Mouse (Mus musculus): ENCODE data around the gene Spats2. TPM values are rescaled to one million over a fixed set of nuclear protein-coding genes. Genes with fewer than 3 reads are reported as not detected.

Spats2 gene
- polyA plus RNA-seq, 1 experiment from 2014 or later: 59.5 TPM

DNA sequence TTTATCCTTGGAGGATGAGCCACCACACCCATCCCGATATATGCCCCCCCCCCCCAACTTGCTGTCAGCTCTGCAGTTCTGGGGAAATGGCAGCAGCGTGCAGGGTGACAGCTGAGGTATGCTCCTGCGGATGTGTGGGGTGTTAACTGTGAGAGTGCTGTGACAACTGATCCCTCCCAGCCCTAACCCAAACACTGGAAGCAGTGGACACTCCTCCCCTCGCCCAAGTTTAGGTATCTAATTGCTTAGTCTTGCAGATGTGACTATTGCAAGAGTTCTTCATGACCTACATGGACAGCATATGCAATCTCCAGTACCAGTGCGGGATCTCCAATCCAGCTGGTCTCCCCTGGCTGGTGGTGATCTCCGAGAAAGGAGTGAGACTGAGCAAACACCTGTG is 30.4 kb upstream of the Spats2 start:
- WGBS: 2% methylated on average over 6 of the region's 6 CpGs
- H3K4me3 ChIP-seq (ENCODE audit: low read depth, low read length): peak overlapping the region; percentile 13; the same call in 1 of the 2 replicates
- peaks cover 30% of the 10 kb centered on the region for H3K4me1 ChIP-seq (replicated peaks; ENCODE audit: control insufficient read depth, insufficient read depth, low read length)
- H3K4me2 ChIP-seq (replicated peaks; ENCODE audit: low read depth, low read length): peak overlapping the region; percentile 32; the same call in 1 of the 2 replicates
- H3K27ac ChIP-seq (ENCODE audit: low read depth, low read length): peak overlapping the region; percentile 69
- peaks cover 46% of the 10 kb centered on the region for H3K27me3 ChIP-seq (ENCODE audit: control insufficient read depth, insufficient read depth, low read length)
- no peaks in the 10 kb centered on the region for H3K36me3 ChIP-seq (ENCODE audit: control insufficient read depth, insufficient read depth, low read length)
- DNase-seq (ENCODE audit: low spot score) (peak; percentile 37), ATAC-seq (ENCODE audit: low FRiP score) (no peak)
- no peak overlapping the region for H3K9ac ChIP-seq (ENCODE audit: low read depth, low read length)
- no peaks in the 10 kb centered on the region for H3K9me3 ChIP-seq (ENCODE audit: control insufficient read depth, low read length)

DNA sequence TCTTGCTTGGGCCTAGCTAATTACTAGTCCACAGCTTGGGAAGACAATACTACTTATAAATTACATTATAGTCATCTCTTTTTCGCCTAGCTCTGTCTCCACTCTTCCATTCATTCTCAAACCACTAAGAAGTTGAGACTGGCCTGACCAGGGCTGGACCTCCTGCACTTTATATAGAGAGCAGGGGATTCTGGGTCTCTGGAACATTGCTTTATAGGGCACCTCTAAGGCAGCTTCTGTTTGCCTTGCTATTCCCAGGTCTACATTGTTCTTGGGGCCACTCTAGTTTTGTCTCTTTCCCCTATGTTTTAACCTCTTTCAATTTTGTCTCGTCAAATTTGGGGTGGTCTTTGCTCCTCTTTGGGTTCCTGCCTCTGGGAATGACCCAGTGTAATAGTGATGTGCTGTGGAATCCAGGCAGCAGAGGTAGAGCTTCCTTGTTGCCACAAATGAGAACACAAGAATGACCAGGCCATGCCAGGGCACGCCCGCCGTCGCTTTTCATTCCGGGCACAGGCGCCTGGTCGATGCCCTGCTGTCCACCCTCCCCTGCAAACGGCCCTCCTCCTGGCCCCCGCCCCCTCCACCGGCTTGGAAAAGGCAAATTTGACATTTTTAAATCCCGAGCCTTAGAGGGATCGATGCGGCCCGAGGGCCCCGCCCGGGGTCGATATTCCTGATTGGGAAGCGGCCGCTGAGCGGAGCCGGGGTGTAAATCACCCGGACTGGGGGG is 29.5 kb upstream of the Spats2 start:
- Histone ChIP-seq H3K4me2 (replicated peaks; ENCODE audit: low read depth, low read length) (peak overlapping the region; percentile 53), H3K27ac (ENCODE audit: low read depth, low read length) (peak overlapping the region; percentile 80), H3K4me3 (ENCODE audit: low read depth, low read length) (peak overlapping the region; percentile 25), H3K9ac (ENCODE audit: low read depth, low read length) (peak overlapping the region; percentile 47), H3K4me1 (replicated peaks; ENCODE audit: control insufficient read depth, insufficient read depth, low read length) (peaks cover 30% of the 10 kb centered on the region), H3K36me3 (ENCODE audit: control insufficient read depth, insufficient read depth, low read length) (no peaks in the 10 kb centered on the region), H3K27me3 (ENCODE audit: control insufficient read depth, insufficient read depth, low read length) (peaks cover 44% of the 10 kb centered on the region), H3K9me3 (ENCODE audit: control insufficient read depth, low read length) (no peaks in the 10 kb centered on the region)
- ATAC-seq (ENCODE audit: low FRiP score) (no peak), DNase-seq (ENCODE audit: low spot score) (no peak)
- WGBS: 2% methylated on average over 24 of the region's 24 CpGs

DNA sequence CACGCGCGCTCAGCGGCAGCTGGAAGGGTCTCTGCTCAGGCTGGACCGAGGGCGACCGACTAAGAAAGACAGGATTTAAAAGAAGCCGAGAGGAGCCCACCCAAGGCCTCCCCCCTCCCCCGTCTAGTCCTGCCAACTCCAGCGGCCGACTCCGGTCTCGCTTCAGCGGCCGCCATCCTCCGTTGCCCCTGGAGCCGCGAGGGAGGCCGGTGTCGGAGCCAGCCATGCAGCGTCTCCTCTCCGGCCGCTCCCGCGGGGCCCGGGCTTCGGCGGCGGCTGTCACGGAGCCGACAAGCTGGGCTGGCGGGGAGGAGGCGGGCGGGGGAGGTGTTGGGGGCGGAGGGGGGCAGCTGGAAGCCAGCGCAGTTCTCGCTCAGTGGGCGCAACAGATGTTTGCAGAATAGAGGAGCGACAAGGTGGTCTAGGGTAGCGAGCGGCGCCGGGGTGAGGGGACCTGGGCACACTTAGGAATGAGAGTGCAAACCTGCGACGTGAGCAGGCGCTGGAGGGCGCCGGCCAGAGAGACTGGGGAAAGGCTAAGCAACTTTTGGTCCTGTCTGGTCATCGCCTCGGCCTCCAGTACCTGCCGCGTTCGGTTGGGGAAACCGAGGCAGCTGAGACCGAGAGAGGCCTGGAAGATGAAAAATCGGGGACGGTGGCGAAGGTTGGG is 28.8 kb upstream of the Spats2 start:
- Histone ChIP-seq H3K4me2 (replicated peaks; ENCODE audit: low read depth, low read length) (peak overlapping the region; percentile 53), H3K9me3 (ENCODE audit: control insufficient read depth, low read length) (no peaks in the 10 kb centered on the region), H3K4me3 (ENCODE audit: low read depth, low read length) (peak overlapping the region; percentile 25), H3K9ac (ENCODE audit: low read depth, low read length) (peak overlapping the region; percentile 47), H3K27ac (ENCODE audit: low read depth, low read length) (peak overlapping the region; percentile 80), H3K27me3 (ENCODE audit: control insufficient read depth, insufficient read depth, low read length) (peaks cover 40% of the 10 kb centered on the region), H3K4me1 (replicated peaks; ENCODE audit: control insufficient read depth, insufficient read depth, low read length) (peaks cover 30% of the 10 kb centered on the region), H3K36me3 (ENCODE audit: control insufficient read depth, insufficient read depth, low read length) (no peaks in the 10 kb centered on the region)
- DNase-seq (ENCODE audit: low spot score): peak; percentile 73
- ATAC-seq (ENCODE audit: low FRiP score): 0 out of 2 replicates have a peak, but pooled peaks have one; percentile 10
- under 1% methylated on average over 46 of the region's 58 CpGs for WGBS

GRCm38 (mm10) chr15:99097840-99098492 is 27.8 kb upstream of the Spats2 start:
- Histone ChIP-seq H3K27ac (ENCODE audit: low read depth, low read length) (peak overlapping the region; percentile 72), H3K27me3 (ENCODE audit: control insufficient read depth, insufficient read depth, low read length) (peaks cover 36% of the 10 kb centered on the region), H3K4me1 (replicated peaks; ENCODE audit: control insufficient read depth, insufficient read depth, low read length) (peaks cover 29% of the 10 kb centered on the region), H3K9me3 (ENCODE audit: control insufficient read depth, low read length) (no peaks in the 10 kb centered on the region), H3K4me2 (replicated peaks; ENCODE audit: low read depth, low read length) (peak overlapping the region; percentile 53), H3K4me3 (ENCODE audit: low read depth, low read length) (peak overlapping the region; percentile 25), H3K9ac (ENCODE audit: low read depth, low read length) (peak overlapping the region; percentile 38; the same call in 1 of the 2 replicates), H3K36me3 (ENCODE audit: control insufficient read depth, insufficient read depth, low read length) (no peaks in the 10 kb centered on the region)
- DNase-seq (ENCODE audit: low spot score) (peak; percentile 64), ATAC-seq (ENCODE audit: low FRiP score) (no peak)
- under 1% methylated on average over 39 of the region's 39 CpGs for WGBS

- WGBS: 3% methylated on average over 8 of the region's 9 CpGs
- ATAC-seq (ENCODE audit: low FRiP score): no peak
- H3K4me1 ChIP-seq (replicated peaks; ENCODE audit: control insufficient read depth, insufficient read depth, low read length): peaks cover 27% of the 10 kb centered on the region
- H3K27me3 ChIP-seq (ENCODE audit: control insufficient read depth, insufficient read depth, low read length): peaks cover 36% of the 10 kb centered on the region
- H3K36me3 ChIP-seq (ENCODE audit: control insufficient read depth, insufficient read depth, low read length): no peaks in the 10 kb centered on the region
- peak; percentile 59 for DNase-seq (ENCODE audit: low spot score)
- H3K9me3 ChIP-seq (ENCODE audit: control insufficient read depth, low read length): no peaks in the 10 kb centered on the region
- H3K4me3 ChIP-seq (ENCODE audit: low read depth, low read length): peak overlapping the region; percentile 25
- no peak overlapping the region for H3K27ac ChIP-seq (ENCODE audit: low read depth, low read length)
- no peak overlapping the region for H3K9ac ChIP-seq (ENCODE audit: low read depth, low read length)
- peak overlapping the region; percentile 53; the same call in 1 of the 2 replicates for H3K4me2 ChIP-seq (replicated peaks; ENCODE audit: low read depth, low read length)
Measured at GRCm38 (mm10) chr15:99098493-99098861, 27.2 kb upstream of the Spats2 start.

- Histone ChIP-seq H3K9ac (ENCODE audit: low read depth, low read length) (0 out of 2 replicates have a peak overlapping the region, but pooled peaks have one; percentile 11), H3K4me2 (replicated peaks; ENCODE audit: low read depth, low read length) (peak overlapping the region; percentile 14; the same call in 1 of the 2 replicates), H3K36me3 (ENCODE audit: control insufficient read depth, insufficient read depth, low read length) (no peaks in the 10 kb centered on the region), H3K4me1 (replicated peaks; ENCODE audit: control insufficient read depth, insufficient read depth, low read length) (peaks cover 25% of the 10 kb centered on the region), H3K4me3 (ENCODE audit: low read depth, low read length) (peak overlapping the region; percentile 4; the same call in 1 of the 2 replicates), H3K27ac (ENCODE audit: low read depth, low read length) (no peak overlapping the region), H3K9me3 (ENCODE audit: control insufficient read depth, low read length) (no peaks in the 10 kb centered on the region), H3K27me3 (ENCODE audit: control insufficient read depth, insufficient read depth, low read length) (peaks cover 36% of the 10 kb centered on the region)
- DNase-seq (ENCODE audit: low spot score): peak; percentile 83
- WGBS: 3% methylated on average over 15 of the region's 15 CpGs
- peak; percentile 7; the same call in 1 of the 2 replicates for ATAC-seq (ENCODE audit: low FRiP score)
Measured at GRCm38 (mm10) chr15:99099139-99099556, 26.6 kb upstream of the Spats2 start.

- DNase-seq (ENCODE audit: low spot score) (no peak), ATAC-seq (ENCODE audit: low FRiP score) (no peak)
- Histone ChIP-seq H3K27ac (ENCODE audit: low read depth, low read length) (no peak overlapping the region), H3K4me2 (replicated peaks; ENCODE audit: low read depth, low read length) (no peak overlapping the region), H3K27me3 (ENCODE audit: control insufficient read depth, insufficient read depth, low read length) (peaks cover 33% of the 10 kb centered on the region), H3K4me3 (ENCODE audit: low read depth, low read length) (no peak overlapping the region), H3K4me1 (replicated peaks; ENCODE audit: control insufficient read depth, insufficient read depth, low read length) (peaks cover 21% of the 10 kb centered on the region), H3K36me3 (ENCODE audit: control insufficient read depth, insufficient read depth, low read length) (no peaks in the 10 kb centered on the region), H3K9me3 (ENCODE audit: control insufficient read depth, low read length) (no peaks in the 10 kb centered on the region), H3K9ac (ENCODE audit: low read depth, low read length) (no peak overlapping the region)
- whole genome bisulfite sequencing: 61% methylated on average over 3 of the region's 3 CpGs
Measured at GRCm38 (mm10) chr15:99099984-99100383, 25.7 kb upstream of the Spats2 start.

- Histone ChIP-seq H3K27ac (ENCODE audit: low read depth, low read length) (no peak overlapping the region), H3K4me2 (replicated peaks; ENCODE audit: low read depth, low read length) (no peak overlapping the region), H3K27me3 (ENCODE audit: control insufficient read depth, insufficient read depth, low read length) (no peaks in the 10 kb centered on the region), H3K4me1 (replicated peaks; ENCODE audit: control insufficient read depth, insufficient read depth, low read length) (no peaks in the 10 kb centered on the region), H3K36me3 (ENCODE audit: control insufficient read depth, insufficient read depth, low read length) (no peaks in the 10 kb centered on the region), H3K9me3 (ENCODE audit: control insufficient read depth, low read length) (no peaks in the 10 kb centered on the region), H3K4me3 (ENCODE audit: low read depth, low read length) (no peak overlapping the region), H3K9ac (ENCODE audit: low read depth, low read length) (no peak overlapping the region)
- 68% methylated on average over 7 of the region's 7 CpGs for WGBS
- DNase-seq (ENCODE audit: low spot score) (no peak), ATAC-seq (ENCODE audit: low FRiP score) (no peak)
Measured at GRCm38 (mm10) chr15:99105238-99105637, 20.5 kb upstream of the Spats2 start.

Data from hindbrain, embryonic 11.5 days (tissue).